In the genomic region with DNA sequence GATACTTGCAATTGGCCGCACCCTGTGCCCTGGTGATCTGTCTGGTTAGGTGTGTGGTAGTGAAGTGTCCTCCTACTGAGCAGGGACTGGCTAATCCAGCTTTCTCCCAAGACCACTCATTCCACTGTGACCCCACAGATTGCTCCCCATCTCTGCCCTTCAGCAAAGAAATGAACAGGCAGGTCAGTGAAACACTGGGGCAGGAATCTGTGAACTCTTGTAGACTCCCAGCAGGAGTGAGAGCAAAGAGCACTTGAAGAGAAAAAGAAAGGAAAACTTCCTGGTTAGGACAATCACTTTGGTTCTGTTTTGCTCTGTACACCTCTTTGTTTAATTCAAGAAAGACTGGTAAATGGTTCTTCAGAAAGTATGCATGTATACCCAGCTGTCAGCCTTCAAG, we compare ENCODE assay signal across 9 mouse cellular contexts. TPM values are rescaled to one million over a fixed set of nuclear protein-coding genes. Genes with fewer than 3 reads are reported as not detected.
DNase-seq lines count a peak whose midpoint lies in the region; ATAC-seq lines count a peak whose summit lies in the region.
"Had no signal": no experiment of that assay in that cellular context is flagged by ENCODE, and none has a peak within 500 bp of the region (broad histone marks: within the 10 kb centered on the region; RNA-seq: fewer than 3 reads in every experiment).

No protein-coding gene starts in this region.

- no peaks in the 10 kb centered on the region for H3K9me3 ChIP-seq in heart, embryonic 11.5 days (replicated peaks; ENCODE audit: control insufficient read depth, low read length)
- H3K9me3 ChIP-seq in hindbrain, embryonic 12.5 days (replicated peaks), result no peaks in the 10 kb centered on the region
- no peaks in the 10 kb centered on the region for H3K9me3 ChIP-seq in liver, embryonic 13.5 days (replicated peaks)

- H3K4me1 ChIP-seq in heart, embryonic 11.5 days (ENCODE audit: control insufficient read depth, insufficient read depth, low read length), result no peaks in the 10 kb centered on the region
- H3K4me1 ChIP-seq in hindbrain, embryonic 12.5 days, result peaks cover 8% of the 10 kb centered on the region; the same call in 1 of the 2 replicates
- no peaks in the 10 kb centered on the region for H3K4me1 ChIP-seq in liver, embryonic 13.5 days (replicated peaks)

- 24% methylated on average over 1 of the region's 1 CpGs for WGBS in heart, embryonic 11.5 days (ENCODE audit: insufficient replicate concordance)
- WGBS in hindbrain, embryonic 12.5 days, result 22% methylated on average over 1 of the region's 1 CpGs
- WGBS in liver, embryonic 13.5 days (ENCODE audit: insufficient replicate concordance), result 36% methylated on average over 1 of the region's 1 CpGs

- H3K4me2 ChIP-seq in heart, embryonic 11.5 days, result peak overlapping the region; percentile 74
- H3K4me2 ChIP-seq in hindbrain, embryonic 12.5 days (replicated peaks), result peak overlapping the region; percentile 86
- H3K4me2 ChIP-seq in liver, embryonic 13.5 days, result peak overlapping the region; percentile 68

- H3K27me3 ChIP-seq in heart, embryonic 11.5 days (ENCODE audit: control insufficient read depth, insufficient read depth, low read length), result no peaks in the 10 kb centered on the region; the same call in 1 of the 2 replicates
- H3K27me3 ChIP-seq in hindbrain, embryonic 12.5 days, result peaks cover 12% of the 10 kb centered on the region
- H3K27me3 ChIP-seq in liver, embryonic 13.5 days, result peaks cover 26% of the 10 kb centered on the region

- no peak for DNase-seq in heart, adult 11 months
- DNase-seq in R1 (ENCODE audit: low read depth, low spot score), result peak; percentile 18
- no peak for DNase-seq in liver, embryonic 13.5 days
- no peak for DNase-seq in layer of hippocampus, adult 11-12 months (ENCODE audit: low spot score)
- no peak for DNase-seq in thymus, postnatal 4 days
- DNase-seq in right cerebral cortex, postnatal 14 days, result no peak
- DNase-seq: layer of hippocampus, adult 9-11 months had no signal

- no peak for ATAC-seq in heart, embryonic 11.5 days (replicated peaks; ENCODE audit: insufficient number of reproducible peaks, low FRiP score, low TSS enrichment)
- no peak for ATAC-seq in hindbrain, embryonic 12.5 days (ENCODE audit: low FRiP score)
- no peak for ATAC-seq in liver, embryonic 13.5 days (ENCODE audit: low read depth)

- no peak overlapping the region for H3K27ac ChIP-seq in heart, embryonic 11.5 days (ENCODE audit: low read depth, low read length)
- H3K27ac ChIP-seq in hindbrain, embryonic 12.5 days, result no peak overlapping the region
- no peak overlapping the region for H3K27ac ChIP-seq in liver, embryonic 13.5 days

- H3K9ac ChIP-seq in heart, embryonic 11.5 days (ENCODE audit: low read depth, low read length), result peak overlapping the region; percentile 31
- H3K9ac ChIP-seq in hindbrain, embryonic 12.5 days, result peak overlapping the region; percentile 62
- no peak overlapping the region for H3K9ac ChIP-seq in liver, embryonic 13.5 days

- H3K36me3 ChIP-seq in heart, embryonic 11.5 days (ENCODE audit: control insufficient read depth, insufficient read depth, low read length), result no peaks in the 10 kb centered on the region
- no peaks in the 10 kb centered on the region for H3K36me3 ChIP-seq in hindbrain, embryonic 12.5 days
- H3K36me3 ChIP-seq in liver, embryonic 13.5 days, result no peaks in the 10 kb centered on the region

- H3K4me3 ChIP-seq in heart, embryonic 11.5 days (ENCODE audit: low read depth, low read length), result peak overlapping the region; percentile 50
- H3K4me3 ChIP-seq in hindbrain, embryonic 12.5 days, result peak overlapping the region; percentile 69
- peak overlapping the region; percentile 54 for H3K4me3 ChIP-seq in liver, embryonic 13.5 days (replicated peaks)

RNA-seq across cellular contexts. Expression of gene Plxdc2, which starts 1.8 kb away (rescaled TPM):
- polyA plus RNA-seq in heart, embryonic 11.5 days (2014; fragmentation: Nextera tagmentation; extraction: Ambion mirVana), result 18.2 and 18.4 TPM in 2 replicates
- polyA plus RNA-seq in hindbrain, embryonic 12.5 days (2016; fragmentation: Nextera tagmentation; extraction: Ambion mirVana), result 27.3 and 29.1 TPM in 2 replicates
- polyA plus RNA-seq in liver, embryonic 13.5 days (2015; fragmentation: Nextera tagmentation; extraction: Ambion mirVana), result 1.6 and 2.4 TPM in 2 replicates
